Mouse (Mus musculus) gastrocnemius, postnatal 36 days (tissue): ENCODE measurements around the gene Dclk3. TPM values are rescaled to one million over a fixed set of nuclear protein-coding genes. Genes with fewer than 3 reads are reported as not detected.

Experiments used
- DNase-seq, 2 experiments: peaks; one replicate each; pipeline ENCODE4 v3.0.0; 2022
- intact Hi-C: fragments of 180-260 bp; cut with DNase I; formaldehyde crosslinking; loops from one replicate; pipeline ENCODE4 v1.15.1; 2025
- total RNA-seq, 2 experiments: library from RNA; stranded (reverse); gene quantifications; 2 replicates each; pipeline ENCODE4 v1.2.3; 2021

Gene Dclk3
- total RNA-seq, 2 experiments from 2014 or later, result 0.30 to 0.38 TPM

- intact Hi-C loops, result loop anchor here (1.0 to 5.0 kb wide), 3 partner anchors 52 to 123 kb away; no protein-coding TSS in a partner anchor
Observed at GRCm38 (mm10) chr9:111478853-111479490, 40.1 kb downstream of the Dclk3 start.

DNA sequence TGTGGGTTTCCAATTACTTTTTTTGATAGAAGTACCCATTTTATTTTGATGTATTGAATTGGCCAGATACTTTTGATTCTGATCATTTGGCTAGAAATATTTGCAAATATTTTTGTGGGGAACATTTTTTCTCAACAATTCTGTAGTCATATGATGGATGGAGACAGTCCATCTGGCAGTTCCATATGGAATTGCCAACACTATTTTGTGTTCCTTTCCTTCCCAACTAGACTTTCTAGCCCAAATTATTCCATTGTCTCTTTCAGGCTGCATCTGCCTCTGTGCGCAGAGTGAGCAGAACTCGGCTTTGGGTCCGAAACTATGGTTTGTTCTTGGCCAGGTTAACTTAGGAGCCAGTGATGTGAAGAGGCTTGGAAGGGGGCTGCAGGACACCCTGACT lies 42.1 kb downstream of the Dclk3 start:
- no peak for DNase-seq
- intact Hi-C loops, result no loop called here

More at GRCm38 (mm10) chr9:111478853-111479490, 40.1 kb downstream of the Dclk3 start:
- no peak for DNase-seq

- no peak for DNase-seq
- intact Hi-C loops, result no loop called here
Observed at GRCm38 (mm10) chr9:111486645-111487477, 48.0 kb downstream of the Dclk3 start.

- no peak for DNase-seq
- intact Hi-C loops, result no loop called here
Observed at GRCm38 (mm10) chr9:111490583-111490982, 51.7 kb downstream of the Dclk3 start.

DNA sequence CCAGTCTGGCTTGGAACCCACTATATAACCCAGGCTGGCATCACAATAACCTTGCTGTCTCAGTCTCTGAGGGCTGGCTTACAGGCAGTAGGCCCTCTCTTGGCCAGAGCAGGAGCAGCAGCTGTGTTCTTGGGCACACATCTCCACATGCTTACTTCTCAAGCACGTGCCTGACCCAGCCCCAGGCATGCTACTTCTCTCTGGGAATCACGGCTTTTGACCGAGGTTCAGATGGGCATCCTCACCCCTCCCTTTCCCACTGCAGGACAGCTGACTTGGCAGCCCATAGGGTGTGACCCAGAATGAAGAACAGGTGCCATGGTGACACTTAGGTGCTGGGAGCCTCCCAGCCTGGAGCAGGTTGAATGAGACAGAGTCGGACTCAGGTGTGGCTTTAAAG lies 52.4 kb downstream of the Dclk3 start:
- intact Hi-C loops, result no loop called here
- no peak for DNase-seq

- intact Hi-C loops, result no loop called here
- DNase-seq, result no peak
Observed at GRCm38 (mm10) chr9:111493490-111493889, 54.6 kb downstream of the Dclk3 start.

DNA sequence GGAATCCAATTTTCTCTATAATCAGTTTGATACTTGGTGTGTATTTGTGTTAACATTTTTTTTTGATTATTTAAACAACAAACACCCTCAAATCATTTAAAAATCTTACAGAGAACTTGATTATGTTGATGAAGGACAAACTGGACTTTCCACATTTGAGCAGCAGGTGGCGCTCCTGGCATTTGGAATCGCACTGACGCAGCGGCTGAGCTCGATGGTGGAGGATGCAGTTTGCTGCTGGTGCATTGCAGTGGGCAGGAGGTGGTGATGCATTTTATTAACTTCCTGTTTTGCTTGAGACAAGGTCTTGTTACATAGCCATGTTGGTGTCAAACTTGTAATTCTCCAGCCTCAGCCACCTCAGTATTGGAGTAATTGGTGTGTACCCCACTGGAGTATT lies 56.7 kb downstream of the Dclk3 start:
- intact Hi-C loops, result no loop called here
- DNase-seq, result peak; percentile 22 to 38

GRCm38 (mm10) chr9:111497074-111497811 lies 58.4 kb downstream of the Dclk3 start:
- peak; percentile 45 to 56 for DNase-seq
- intact Hi-C loops, result loop anchor here (2.0 kb wide), 1 partner anchor 422 kb away; no protein-coding TSS in a partner anchor

- intact Hi-C loops, result no loop called here
- no peak for DNase-seq
Observed at GRCm38 (mm10) chr9:111500211-111500610, 61.3 kb downstream of the Dclk3 start.

GRCm38 (mm10) chr9:111506075-111506474 lies 67.2 kb downstream of the Dclk3 start:
- no peak for DNase-seq

GRCm38 (mm10) chr9:111514586-111515473 lies 75.9 kb downstream of the Dclk3 start:
- intact Hi-C loops, result no loop called here
- no peak for DNase-seq

More at GRCm38 (mm10) chr9:111506075-111506474, 67.2 kb downstream of the Dclk3 start:
- intact Hi-C loops, result no loop called here

- no peak for DNase-seq
- intact Hi-C loops, result no loop called here
Observed at GRCm38 (mm10) chr9:111515536-111515935, 76.7 kb downstream of the Dclk3 start.

GRCm38 (mm10) chr9:111522226-111522625 lies 83.3 kb downstream of the Dclk3 start:
- no peak for DNase-seq

GRCm38 (mm10) chr9:111523111-111523510 lies 84.2 kb downstream of the Dclk3 start:
- DNase-seq, result no peak
- intact Hi-C loops, result no loop called here

More at GRCm38 (mm10) chr9:111522226-111522625, 83.3 kb downstream of the Dclk3 start:
- intact Hi-C loops, result no loop called here

DNA sequence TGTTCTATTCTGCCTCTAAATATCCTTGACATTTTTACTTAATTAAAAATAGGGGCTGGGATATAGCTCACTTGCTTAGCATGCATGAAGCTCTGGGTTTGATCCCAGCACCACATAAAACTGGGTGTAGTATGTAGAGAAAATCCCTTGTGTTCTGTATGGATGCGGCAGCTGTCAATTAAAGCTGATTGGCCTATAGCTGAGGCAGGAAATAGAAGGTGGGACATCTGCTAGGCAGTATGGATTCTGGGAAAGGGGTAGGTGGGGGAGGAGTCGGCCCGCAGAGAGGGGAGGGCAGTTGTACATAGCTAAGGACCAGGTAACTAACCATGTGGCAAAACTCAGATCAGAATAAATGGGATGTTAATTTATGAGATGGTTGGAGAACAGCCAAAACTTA lies 85.0 kb downstream of the Dclk3 start:
- DNase-seq, result no peak
- intact Hi-C loops, result no loop called here

DNA sequence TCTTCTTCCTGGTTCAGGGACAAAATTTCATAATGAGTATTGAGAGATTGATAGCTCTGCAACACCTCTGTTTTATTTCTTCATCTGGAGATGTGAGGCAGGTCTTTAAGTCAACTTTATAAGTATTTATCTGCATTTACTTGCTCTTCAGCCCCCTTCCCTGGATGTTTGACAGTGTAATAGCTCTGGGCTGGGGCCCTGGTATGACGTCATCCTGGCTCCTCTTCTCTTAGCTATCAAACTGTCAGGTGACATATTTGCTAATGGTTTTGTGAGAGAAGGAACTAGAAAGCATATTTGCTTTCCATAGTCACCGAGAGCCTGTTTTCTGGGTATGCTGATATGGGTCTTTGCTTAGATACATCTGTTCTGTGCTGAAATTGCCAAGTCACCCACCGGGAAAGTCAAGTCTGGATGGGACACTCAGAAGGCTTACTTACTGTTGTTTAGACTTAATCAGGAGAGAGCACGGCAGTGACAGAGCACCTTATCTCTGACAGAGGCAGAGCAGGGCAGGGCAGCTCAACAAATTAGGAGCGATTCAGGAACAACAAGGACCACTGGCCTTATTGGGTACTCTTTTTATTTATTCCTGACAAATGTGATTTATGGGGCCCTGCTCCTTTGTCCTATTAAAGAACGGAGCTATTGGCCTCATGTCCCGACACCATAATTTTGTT lies 96.0 kb downstream of the Dclk3 start:
- DNase-seq, result no peak
- intact Hi-C loops, result no loop called here

DNA sequence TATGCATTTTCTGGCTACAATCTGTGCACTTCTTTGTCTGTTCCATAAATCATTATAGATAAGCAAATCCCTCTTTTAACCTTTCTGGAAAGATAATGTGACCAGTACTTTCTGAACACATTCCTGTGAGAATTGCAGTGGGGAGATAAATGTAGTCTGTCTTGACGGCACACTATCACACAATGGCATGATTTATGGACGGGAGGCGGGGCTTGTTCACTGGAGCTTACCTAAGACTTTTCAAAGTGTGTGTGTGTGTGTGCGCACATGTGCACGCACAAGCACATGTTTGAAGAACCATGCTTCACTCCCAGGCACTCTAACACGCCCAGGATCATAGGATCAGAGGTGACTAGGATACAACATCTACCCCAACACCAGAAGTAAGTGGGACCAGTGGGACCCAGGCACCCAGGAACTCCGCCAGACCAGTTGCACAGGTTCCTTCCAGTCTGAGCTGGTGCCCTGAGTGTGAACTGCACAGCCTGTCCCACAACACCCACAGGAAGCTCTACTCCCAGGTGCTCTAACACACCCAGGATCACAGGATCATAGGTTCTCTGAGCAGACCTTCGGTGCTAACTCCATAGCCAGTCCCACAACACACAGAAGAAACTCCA lies 96.7 kb downstream of the Dclk3 start:
- intact Hi-C loops, result no loop called here
- DNase-seq, result no peak
